Mouse (Mus musculus) ES-Bruce4 (cell line): ENCODE results near the gene Plvap. TPM values are rescaled to one million over a fixed set of nuclear protein-coding genes. Genes with fewer than 3 reads are reported as not detected.

Experiments
- H3K27ac ChIP-seq: 2 replicates; pipeline ENCODE4 v1.5.1; 2012; ENCODE audit warnings: low read length, inconsistent platforms; ENCODE audit not compliant: insufficient read depth
- H3K27me3 ChIP-seq: 2 replicates; pipeline ENCODE4 v1.6.1; 2012; ENCODE audit warnings: mild to moderate bottlenecking, low read length, inconsistent platforms; ENCODE audit not compliant: control insufficient read depth, poor library complexity, insufficient read depth, severe bottlenecking
- H3K36me3 ChIP-seq: 2 replicates; pipeline ENCODE4 v1.6.1; 2012; ENCODE audit warnings: inconsistent platforms, mild to moderate bottlenecking, low read length, moderate library complexity; ENCODE audit not compliant: control insufficient read depth, poor library complexity, insufficient read depth, severe bottlenecking
- H3K4me1 ChIP-seq: one replicate; pipeline ENCODE4 v1.8.1; 2011; ENCODE audit warnings: low read length; ENCODE audit not compliant: control insufficient read depth, insufficient read depth
- H3K4me3 ChIP-seq: 2 replicates; pipeline ENCODE4 v1.5.1; 2011; ENCODE audit warnings: low read depth, mild to moderate bottlenecking, low read length
- H3K9ac ChIP-seq: 2 replicates; pipeline ENCODE4 v1.6.1; 2012; ENCODE audit warnings: low read depth, mild to moderate bottlenecking, inconsistent platforms; ENCODE audit not compliant: poor library complexity, severe bottlenecking
- H3K9me3 ChIP-seq: replicated peaks from 2 replicates; pipeline ENCODE4 v1.6.1; 2012; ENCODE audit warnings: mild to moderate bottlenecking, low read length, inconsistent platforms; ENCODE audit not compliant: control insufficient read depth, poor library complexity, insufficient read depth, severe bottlenecking
- CTCF ChIP-seq: IDR thresholded peaks from one replicate; pipeline ENCODE4 v1.8.1; 2011; ENCODE audit warnings: low read depth, low read length
- EP300 ChIP-seq: IDR thresholded peaks from 2 replicates; pipeline ENCODE4 v1.6.1; 2011; ENCODE audit warnings: low read depth, low read length; ENCODE audit not compliant: insufficient read depth
- POLR2A ChIP-seq: IDR thresholded peaks from one replicate; pipeline ENCODE4 v1.8.1; 2011; ENCODE audit warnings: low read length; ENCODE audit not compliant: insufficient read depth
- polyA plus RNA-seq: library from polyadenylated mRNA; stranded (reverse); fragments of >200 nt; gene quantifications from 2 replicates; pipeline ENCODE4 v1.2.4, GENCODE M21; 2011; ENCODE audit warnings: low read depth; ENCODE audit not compliant: missing spikeins, insufficient read depth, insufficient read length

Plvap gene
- polyA plus RNA-seq, 1 experiment: 4.4 TPM

GRCm38 (mm10) chr8:71476099-71476940, 35.2 kb downstream of the Plvap start:
- peak overlapping the region; percentile 87 for H3K9ac ChIP-seq
- peaks cover 7% of the 10 kb centered on the region for H3K36me3 ChIP-seq
- H3K27me3 ChIP-seq: no peaks in the 10 kb centered on the region

GRCm38 (mm10) chr8:71475702-71476075, 35.9 kb downstream of the Plvap start:
- Histone ChIP-seq H3K27ac (no peak overlapping the region), H3K9ac (peak overlapping the region; percentile 87), H3K4me3 (peak overlapping the region; percentile 77), H3K36me3 (peaks cover 7% of the 10 kb centered on the region), H3K4me1 (no peaks in the 10 kb centered on the region), H3K9me3 (no peaks in the 10 kb centered on the region), H3K27me3 (no peaks in the 10 kb centered on the region)
- no peak for TF ChIP-seq CTCF

More at GRCm38 (mm10) chr8:71476099-71476940, 35.2 kb downstream of the Plvap start:
- no peaks in the 10 kb centered on the region for H3K4me1 ChIP-seq
- H3K9me3 ChIP-seq: no peaks in the 10 kb centered on the region
- TF ChIP-seq CTCF (no peak), EP300 (no peak), POLR2A (no peak)
- H3K27ac ChIP-seq: no peak overlapping the region
- peak overlapping the region; percentile 77 for H3K4me3 ChIP-seq

GRCm38 (mm10) chr8:71474785-71475701, 36.5 kb downstream of the Plvap start:
- H3K9ac ChIP-seq: peak overlapping the region; percentile 87; the same call in 1 of the 2 replicates
- peaks cover 7% of the 10 kb centered on the region for H3K36me3 ChIP-seq
- TF ChIP-seq CTCF (no peak), POLR2A (no peak), EP300 (no peak)
- H3K27ac ChIP-seq: no peak overlapping the region
- no peaks in the 10 kb centered on the region for H3K9me3 ChIP-seq
- peak overlapping the region; percentile 77; the same call in 1 of the 2 replicates for H3K4me3 ChIP-seq
- H3K4me1 ChIP-seq: peaks cover 2% of the 10 kb centered on the region
- no peaks in the 10 kb centered on the region for H3K27me3 ChIP-seq

GRCm38 (mm10) chr8:71474344-71474743, 37.2 kb downstream of the Plvap start:
- H3K9me3 ChIP-seq: no peaks in the 10 kb centered on the region
- no peaks in the 10 kb centered on the region for H3K27me3 ChIP-seq
- no peak overlapping the region for H3K9ac ChIP-seq
- H3K27ac ChIP-seq: no peak overlapping the region
- peaks cover 2% of the 10 kb centered on the region for H3K4me1 ChIP-seq
- no peak overlapping the region for H3K4me3 ChIP-seq
- H3K36me3 ChIP-seq: peaks cover 7% of the 10 kb centered on the region
- TF ChIP-seq EP300 (no peak), POLR2A (no peak), CTCF (no peak)

- Histone ChIP-seq H3K4me3 (no peak overlapping the region), H3K9ac (no peak overlapping the region), H3K9me3 (no peaks in the 10 kb centered on the region), H3K36me3 (peaks cover 7% of the 10 kb centered on the region), H3K27ac (no peak overlapping the region), H3K4me1 (peaks cover 2% of the 10 kb centered on the region), H3K27me3 (no peaks in the 10 kb centered on the region)
- peak; percentile 58 for TF ChIP-seq CTCF
- TF ChIP-seq POLR2A: no peak
Observed at GRCm38 (mm10) chr8:71472601-71473386, 38.8 kb downstream of the Plvap start.
